Mouse (Mus musculus) G1E (cell line): Measurements from ENCODE around the gene Rreb1.

Experiments used
- CTCF ChIP-seq: IDR thresholded peaks from 2 replicates; pipeline ENCODE4 v1.5.1; 2012; ENCODE audit warnings: low read depth, low read length, inconsistent platforms, mixed read lengths
- TAL1 ChIP-seq: conservative IDR thresholded peaks from 2 replicates; pipeline ENCODE4 v1.6.1; 2012; ENCODE audit warnings: low read depth, low read length, inconsistent platforms, mixed read lengths

DNA sequence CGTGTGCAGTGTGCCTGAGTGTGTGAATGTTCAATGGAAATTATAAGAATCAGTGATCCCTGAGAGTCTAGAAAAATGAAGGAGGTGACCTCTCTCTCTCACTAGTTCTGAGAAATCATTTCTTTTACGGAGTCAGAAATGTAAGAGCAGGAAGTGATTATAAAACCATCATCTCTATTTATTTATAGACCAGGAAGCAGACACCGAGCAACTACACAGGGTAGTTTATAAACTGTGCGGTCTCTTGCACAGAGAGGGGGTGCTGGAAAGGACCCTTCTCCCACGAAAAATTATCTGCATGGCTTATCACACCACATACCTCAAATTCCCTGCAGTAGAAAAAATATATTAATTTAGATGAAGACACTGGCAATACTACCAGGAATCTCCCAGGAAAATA lies 37.4 kb upstream of the Rreb1 start:
- TF ChIP-seq CTCF (no peak), TAL1 (no peak)
